Mouse (Mus musculus) heart, embryonic 10.5 days (tissue): ENCODE measurements at regions not wholly inside any gene's neighbourhood (a gene's known extent, or its start where the extent isn't known, plus 50 kb on each side); places are given as distances from the start of the nearest gene placed in this dataset.

ENCODE experiments used
- DNase-seq: peaks from one replicate; pipeline ENCODE4 v3.0.0-alpha.2; 2017; ENCODE audit warnings: low spot score
- H3K27ac ChIP-seq: fragments of 300-500 bp; sonication (generic); 2 replicates; pipeline ENCODE4 v1.5.1; 2016; ENCODE audit warnings: mild to moderate bottlenecking
- H3K27me3 ChIP-seq: fragments of 300-500 bp; sonication (generic); 2 replicates; pipeline ENCODE4 v1.6.1; 2016; ENCODE audit warnings: mild to moderate bottlenecking; ENCODE audit not compliant: poor library complexity, insufficient read depth, severe bottlenecking
- H3K36me3 ChIP-seq: fragments of 300-500 bp; sonication (generic); 2 replicates; pipeline ENCODE4 v1.6.1; 2016; ENCODE audit warnings: mild to moderate bottlenecking, moderate library complexity
- H3K4me1 ChIP-seq: fragments of 300-500 bp; sonication (generic); 2 replicates; pipeline ENCODE4 v1.6.1; 2016; ENCODE audit warnings: mild to moderate bottlenecking
- H3K4me3 ChIP-seq: fragments of 300-500 bp; sonication (generic); 2 replicates; pipeline ENCODE4 v1.5.1; 2016; ENCODE audit warnings: mild to moderate bottlenecking, moderate library complexity
- H3K9me3 ChIP-seq: fragments of 300-500 bp; sonication (generic); 2 replicates; pipeline ENCODE4 v1.6.1; 2016; ENCODE audit warnings: mild to moderate bottlenecking, moderate library complexity
- WGBS: fragments of 180-500 bp; shearing (Covaris S2); methylation state at CpG from one replicate; pipeline ENCODE4 v1.1.7; 2016; 5-methylcytosine and 5-hydroxymethylcytosine counted together

- Histone ChIP-seq H3K36me3 (no peaks in the 10 kb centered on the region), H3K9me3 (no peaks in the 10 kb centered on the region), H3K27ac (no peak overlapping the region), H3K4me1 (no peaks in the 10 kb centered on the region), H3K27me3 (no peaks in the 10 kb centered on the region), H3K4me3 (no peak overlapping the region)
- DNase-seq = no peak
- WGBS = 91% methylated on average over 2 of the region's 2 CpGs
Measured at GRCm38 (mm10) chr12:98009175-98009574, 250.1 kb downstream of the Galc start.

DNA sequence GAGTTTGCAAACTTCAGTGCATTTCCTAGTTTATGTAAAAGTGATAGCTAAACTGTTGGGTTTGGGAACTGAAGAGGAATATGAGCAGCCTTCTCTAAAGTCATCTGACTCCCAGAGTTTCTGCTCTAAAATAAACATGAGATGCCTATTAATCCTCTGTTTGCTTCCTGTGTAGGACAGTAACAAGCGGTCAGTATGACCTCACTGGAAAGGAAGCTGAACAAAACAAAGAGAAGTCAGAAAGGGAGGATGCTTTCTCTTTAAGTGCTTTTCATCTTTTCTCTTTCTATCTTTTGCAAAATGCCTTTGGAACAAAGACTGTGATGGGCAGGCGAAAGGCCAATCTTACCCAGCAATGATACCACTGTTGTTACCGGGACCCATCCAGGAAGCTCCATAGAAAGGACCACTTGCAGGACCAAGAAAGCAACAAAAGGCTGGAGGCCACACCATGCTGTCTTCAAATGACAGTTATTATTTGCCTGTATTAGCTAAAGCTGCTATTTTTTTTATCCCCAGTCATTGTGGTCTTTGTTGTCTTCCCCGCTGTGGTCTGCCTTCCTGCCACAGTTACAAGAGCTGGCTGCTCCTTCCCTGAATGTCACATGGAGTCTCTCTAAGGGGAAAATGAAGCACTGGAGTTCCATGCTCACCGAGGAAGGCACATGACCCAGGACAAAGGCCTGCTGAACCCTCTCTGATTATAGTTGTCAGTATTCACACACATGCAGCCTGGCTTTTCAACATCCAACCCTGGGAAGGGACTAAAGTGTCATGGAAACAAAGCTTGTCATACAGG is 253.4 kb downstream of the Galc start:
- DNase-seq = no peak
- 66% methylated on average over 5 of the region's 5 CpGs for WGBS

DNA sequence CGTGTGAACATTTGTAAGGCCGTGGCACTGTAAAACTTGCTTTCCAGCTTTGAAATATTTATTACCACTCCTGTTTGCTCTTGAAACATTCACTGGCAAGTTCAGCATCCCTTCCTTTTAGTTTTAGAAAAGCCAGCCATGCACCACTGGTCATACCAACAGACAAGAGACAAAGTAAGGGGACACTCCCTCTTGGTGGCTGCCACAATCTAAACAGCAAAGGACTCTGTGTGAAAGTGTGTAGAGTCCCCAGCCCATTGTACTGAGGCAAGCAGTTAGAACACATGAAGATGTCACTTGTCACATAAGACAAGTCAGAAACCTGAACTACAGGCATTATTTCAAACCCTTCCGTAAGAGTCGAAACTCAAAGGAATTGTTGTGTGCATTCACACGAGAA is 257.0 kb downstream of the Galc start:
- no peaks in the 10 kb centered on the region for H3K36me3 ChIP-seq
- no peaks in the 10 kb centered on the region for H3K9me3 ChIP-seq
- 88% methylated on average over 5 of the region's 5 CpGs for WGBS
- DNase-seq = no peak
- H3K27me3 ChIP-seq = no peaks in the 10 kb centered on the region
- no peak overlapping the region for H3K27ac ChIP-seq
- H3K4me3 ChIP-seq = no peak overlapping the region
- 0 out of 2 replicates have a peak, but pooled peaks cover 3% of the 10 kb centered on the region for H3K4me1 ChIP-seq

More for the DNA sequence above, 253.4 kb downstream of the Galc start:
- Histone ChIP-seq H3K36me3 (no peaks in the 10 kb centered on the region), H3K9me3 (no peaks in the 10 kb centered on the region), H3K27me3 (no peaks in the 10 kb centered on the region), H3K4me1 (no peaks in the 10 kb centered on the region), H3K27ac (no peak overlapping the region; the same call in 1 of the 2 replicates), H3K4me3 (no peak overlapping the region)

DNA sequence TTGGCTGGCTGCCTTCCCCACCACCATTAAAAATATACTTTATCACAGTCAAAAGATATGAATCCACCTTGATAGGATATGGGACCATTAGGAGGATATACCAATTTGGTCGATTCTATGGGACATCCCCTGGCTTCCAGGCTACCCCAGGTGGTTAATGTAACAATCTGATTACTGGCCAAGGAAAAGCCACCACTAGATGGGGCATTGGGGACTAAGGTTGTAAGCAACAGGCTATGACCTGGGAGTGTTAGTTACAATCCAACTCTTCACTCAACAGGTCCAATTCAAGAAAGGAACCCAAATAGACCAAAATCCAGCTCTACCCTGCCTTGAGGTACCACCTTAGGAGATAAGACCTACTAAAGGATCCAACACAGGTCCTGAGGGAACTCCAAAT is 264.4 kb downstream of the Galc start:
- H3K4me1 ChIP-seq = 0 out of 2 replicates have a peak, but pooled peaks cover 5% of the 10 kb centered on the region
- WGBS = 39% methylated on average over 1 of the region's 1 CpGs

DNA sequence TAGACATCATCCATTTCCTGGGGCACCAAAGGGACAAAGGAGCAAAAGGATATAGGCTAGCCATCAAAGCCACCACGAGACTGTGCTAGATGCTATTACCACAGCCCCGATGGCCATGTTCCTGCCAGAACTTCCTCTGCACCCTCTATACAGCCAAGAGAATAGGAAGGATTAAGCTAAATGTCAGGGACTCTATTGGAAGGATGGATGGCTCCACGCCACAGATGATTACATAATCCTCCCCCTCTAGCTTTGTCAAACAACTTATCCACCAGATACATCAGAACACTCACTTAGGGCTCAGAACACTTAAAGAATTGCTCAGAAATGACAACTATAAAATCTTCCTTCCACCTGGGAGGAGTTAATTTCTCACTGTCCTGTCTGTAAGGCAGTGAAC is 265.3 kb downstream of the Galc start:
- Histone ChIP-seq H3K4me3 (no peak overlapping the region), H3K27me3 (no peaks in the 10 kb centered on the region), H3K36me3 (no peaks in the 10 kb centered on the region), H3K4me1 (0 out of 2 replicates have a peak, but pooled peaks cover 5% of the 10 kb centered on the region), H3K9me3 (no peaks in the 10 kb centered on the region), H3K27ac (no peak overlapping the region)
- 86% methylated on average over 3 of the region's 3 CpGs for whole genome bisulfite sequencing
- DNase-seq = no peak

More for the DNA sequence above, 264.4 kb downstream of the Galc start:
- H3K27me3 ChIP-seq = no peaks in the 10 kb centered on the region
- no peaks in the 10 kb centered on the region for H3K36me3 ChIP-seq
- no peak overlapping the region for H3K27ac ChIP-seq
- H3K9me3 ChIP-seq = no peaks in the 10 kb centered on the region
- H3K4me3 ChIP-seq = no peak overlapping the region
- no peak for DNase-seq

DNA sequence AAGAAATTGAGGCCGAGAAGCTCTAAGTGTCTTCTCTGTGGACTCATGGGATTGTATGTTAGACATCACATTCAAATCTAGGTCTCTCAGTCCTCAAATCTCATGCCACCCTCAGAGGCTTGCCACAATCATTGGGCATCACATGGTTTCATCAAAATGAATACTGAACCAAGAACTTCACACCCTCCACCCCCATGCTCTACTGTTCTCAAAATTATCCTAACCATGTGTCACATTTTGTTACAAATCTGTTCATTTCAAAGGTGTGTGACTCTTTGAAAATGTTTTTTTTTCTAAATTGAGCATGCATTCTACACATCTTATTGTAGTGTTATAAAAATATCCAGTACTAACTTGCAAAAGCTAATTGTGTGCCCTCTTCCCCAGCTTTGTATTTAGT is 275.9 kb downstream of the Galc start:
- no peaks in the 10 kb centered on the region for H3K9me3 ChIP-seq
- H3K27ac ChIP-seq = no peak overlapping the region
- 86% methylated on average over 1 of the region's 1 CpGs for WGBS
- no peak overlapping the region for H3K4me3 ChIP-seq
- DNase-seq = no peak
- no peaks in the 10 kb centered on the region for H3K4me1 ChIP-seq
- H3K27me3 ChIP-seq = no peaks in the 10 kb centered on the region
- no peaks in the 10 kb centered on the region for H3K36me3 ChIP-seq

GRCm38 (mm10) chr12:97978668-97979067 is 280.6 kb downstream of the Galc start:
- H3K27ac ChIP-seq = no peak overlapping the region
- no peak for DNase-seq
- no peaks in the 10 kb centered on the region for H3K27me3 ChIP-seq
- no peaks in the 10 kb centered on the region for H3K9me3 ChIP-seq
- WGBS = 77% methylated on average over 3 of the region's 3 CpGs
- no peaks in the 10 kb centered on the region for H3K4me1 ChIP-seq
- no peaks in the 10 kb centered on the region for H3K36me3 ChIP-seq
- no peak overlapping the region for H3K4me3 ChIP-seq

DNA sequence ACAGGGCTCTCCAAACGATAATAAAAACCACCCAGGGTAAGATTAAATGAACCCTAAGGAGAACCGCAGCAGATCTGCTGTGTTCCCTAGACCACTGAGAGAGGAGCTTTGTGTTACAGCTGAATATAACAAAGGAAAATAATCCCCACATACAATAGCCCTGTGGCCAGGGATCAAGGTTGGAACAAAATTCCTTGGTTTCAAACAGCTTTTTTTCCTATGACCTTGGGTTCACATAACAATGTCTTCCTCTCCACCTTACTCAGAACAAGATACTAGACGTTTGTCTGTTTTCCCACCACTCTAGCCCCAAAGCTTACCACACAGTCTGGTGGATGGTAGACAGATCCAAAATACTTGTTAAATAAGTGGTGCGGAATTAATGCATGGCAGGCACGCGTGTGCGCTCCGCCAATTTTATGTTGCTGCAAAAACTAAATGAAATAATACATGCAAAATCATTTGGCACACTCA is 281.0 kb downstream of the Galc start:
- Histone ChIP-seq H3K27me3 (no peaks in the 10 kb centered on the region), H3K9me3 (no peaks in the 10 kb centered on the region), H3K4me1 (no peaks in the 10 kb centered on the region), H3K27ac (no peak overlapping the region), H3K36me3 (no peaks in the 10 kb centered on the region), H3K4me3 (no peak overlapping the region)
- WGBS = 81% methylated on average over 8 of the region's 8 CpGs
- DNase-seq = no peak

GRCm38 (mm10) chr12:97977633-97978032 is 281.6 kb downstream of the Galc start:
- no peak overlapping the region for H3K4me3 ChIP-seq

GRCm38 (mm10) chr12:97973909-97974510 is 285.2 kb downstream of the Galc start:
- no peak overlapping the region for H3K4me3 ChIP-seq
- WGBS = 64% methylated on average over 10 of the region's 10 CpGs
- no peak for DNase-seq
- H3K27ac ChIP-seq = no peak overlapping the region
- no peaks in the 10 kb centered on the region for H3K27me3 ChIP-seq
- H3K9me3 ChIP-seq = no peaks in the 10 kb centered on the region
- H3K36me3 ChIP-seq = no peaks in the 10 kb centered on the region
- H3K4me1 ChIP-seq = no peaks in the 10 kb centered on the region

More at GRCm38 (mm10) chr12:97977633-97978032, 281.6 kb downstream of the Galc start:
- WGBS = 66% methylated on average over 3 of the region's 3 CpGs
- Histone ChIP-seq H3K36me3 (no peaks in the 10 kb centered on the region), H3K4me1 (no peaks in the 10 kb centered on the region), H3K27me3 (no peaks in the 10 kb centered on the region), H3K27ac (no peak overlapping the region), H3K9me3 (no peaks in the 10 kb centered on the region)
- no peak for DNase-seq

GRCm38 (mm10) chr12:97957201-97957600 is 302.1 kb downstream of the Galc start:
- no peaks in the 10 kb centered on the region for H3K36me3 ChIP-seq
- no peak overlapping the region for H3K27ac ChIP-seq
- no peaks in the 10 kb centered on the region for H3K9me3 ChIP-seq
- DNase-seq = no peak
- no peaks in the 10 kb centered on the region; the same call in 1 of the 2 replicates for H3K4me1 ChIP-seq
- H3K4me3 ChIP-seq = no peak overlapping the region
- H3K27me3 ChIP-seq = no peaks in the 10 kb centered on the region
- WGBS = 63% methylated on average over 4 of the region's 4 CpGs

DNA sequence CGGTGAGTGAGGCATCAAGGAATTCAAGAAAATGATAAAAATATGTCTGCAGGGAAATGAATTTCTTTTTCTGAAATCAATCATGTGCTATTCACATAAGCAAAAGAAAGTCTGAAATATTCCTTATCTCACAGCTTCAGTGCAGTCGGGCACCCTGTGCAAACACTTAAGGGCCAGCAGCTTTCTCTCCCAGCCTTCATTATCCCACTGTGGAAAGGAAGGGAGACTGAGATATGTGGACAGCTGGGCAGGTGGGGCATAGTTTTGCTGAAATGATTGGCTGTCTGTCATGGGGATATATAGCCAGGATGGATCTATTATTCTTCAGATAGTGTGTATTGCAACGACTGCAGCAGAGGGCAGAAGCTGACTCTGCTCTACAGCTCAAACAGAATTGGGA is 305.9 kb downstream of the Galc start:
- H3K9me3 ChIP-seq = no peaks in the 10 kb centered on the region
- no peaks in the 10 kb centered on the region for H3K27me3 ChIP-seq
- H3K4me3 ChIP-seq = no peak overlapping the region
- no peaks in the 10 kb centered on the region; the same call in 1 of the 2 replicates for H3K4me1 ChIP-seq
- H3K27ac ChIP-seq = no peak overlapping the region
- WGBS = 61% methylated on average over 3 of the region's 3 CpGs
- DNase-seq = no peak
- no peaks in the 10 kb centered on the region for H3K36me3 ChIP-seq

DNA sequence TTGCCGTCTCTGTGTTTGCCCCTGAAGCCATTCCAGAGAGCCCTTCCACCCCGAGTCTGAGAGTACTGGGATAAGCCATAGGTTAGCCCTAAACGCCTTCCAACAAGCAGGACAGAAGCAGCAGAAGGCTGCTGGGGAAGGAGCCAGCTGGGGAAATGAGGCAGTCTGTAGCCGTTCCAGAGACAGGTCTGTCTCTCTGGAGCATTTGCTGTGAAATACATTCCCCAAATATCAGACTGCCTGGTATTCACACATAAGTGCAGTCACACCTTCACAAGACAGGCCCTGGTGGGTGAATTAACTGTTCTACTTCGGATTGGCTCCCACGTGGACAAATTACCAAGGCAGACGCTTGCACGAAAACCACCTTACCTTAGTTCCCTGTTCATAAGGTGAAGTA is 307.1 kb downstream of the Galc start:
- H3K27ac ChIP-seq = no peak overlapping the region
- no peaks in the 10 kb centered on the region for H3K36me3 ChIP-seq
- no peaks in the 10 kb centered on the region; the same call in 1 of the 2 replicates for H3K4me1 ChIP-seq
- no peaks in the 10 kb centered on the region for H3K9me3 ChIP-seq
- no peak for DNase-seq
- no peaks in the 10 kb centered on the region for H3K27me3 ChIP-seq
- no peak overlapping the region for H3K4me3 ChIP-seq
- WGBS = 78% methylated on average over 8 of the region's 8 CpGs
